Mouse (Mus musculus): ENCODE measurements around the gene Nectin1. TPM values are rescaled to one million over a fixed set of nuclear protein-coding genes. Genes with fewer than 3 reads are reported as not detected.

Gene Nectin1
- polyA plus RNA-seq, 1 experiment from 2014 or later: 4.7 TPM

DNA sequence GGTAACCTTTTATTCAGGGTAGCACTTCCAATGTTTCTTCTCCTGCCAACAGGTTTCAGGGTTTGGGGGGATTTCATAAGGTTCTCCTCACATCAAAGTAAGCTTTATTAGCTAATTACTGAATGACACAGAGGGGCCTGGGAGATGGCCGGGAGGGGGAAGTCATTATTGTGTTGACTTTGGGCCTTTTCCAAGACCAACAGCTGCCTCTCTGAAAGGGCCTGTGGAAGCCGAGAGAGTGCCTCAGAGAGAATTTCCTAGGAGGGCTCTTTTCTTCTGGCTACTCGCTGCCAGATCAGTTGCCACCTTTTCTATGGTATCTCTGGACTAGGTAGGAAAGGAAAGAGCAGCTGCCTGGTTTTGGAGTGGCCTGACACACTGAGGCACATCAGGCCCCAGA lies 6.5 kb upstream of the Nectin1 start:
- Histone ChIP-seq H3K4me1 (replicated peaks; ENCODE audit: control insufficient read depth, insufficient read depth, low read length) (no peaks in the 10 kb centered on the region; the same call in 1 of the 2 replicates), H3K27me3 (replicated peaks; ENCODE audit: control insufficient read depth, insufficient read depth, low read length) (no peaks in the 10 kb centered on the region), H3K9ac (ENCODE audit: low read depth, low read length) (peak overlapping the region; percentile 37; the same call in 1 of the 2 replicates), H3K4me3 (ENCODE audit: low read depth, low read length) (no peak overlapping the region), H3K9me3 (ENCODE audit: control insufficient read depth) (no peaks in the 10 kb centered on the region), H3K27ac (ENCODE audit: low read depth, low read length) (no peak overlapping the region), H3K36me3 (ENCODE audit: control insufficient read depth, insufficient read depth) (no peaks in the 10 kb centered on the region), H3K4me2 (replicated peaks; ENCODE audit: low read depth) (peak overlapping the region; percentile 46)
- TF ChIP-seq CTCF (IDR thresholded peaks at IDR 0.05; ENCODE audit: low read depth): no peak
- 8% methylated on average over 3 of the region's 3 CpGs for WGBS
- no peak for ATAC-seq

DNA sequence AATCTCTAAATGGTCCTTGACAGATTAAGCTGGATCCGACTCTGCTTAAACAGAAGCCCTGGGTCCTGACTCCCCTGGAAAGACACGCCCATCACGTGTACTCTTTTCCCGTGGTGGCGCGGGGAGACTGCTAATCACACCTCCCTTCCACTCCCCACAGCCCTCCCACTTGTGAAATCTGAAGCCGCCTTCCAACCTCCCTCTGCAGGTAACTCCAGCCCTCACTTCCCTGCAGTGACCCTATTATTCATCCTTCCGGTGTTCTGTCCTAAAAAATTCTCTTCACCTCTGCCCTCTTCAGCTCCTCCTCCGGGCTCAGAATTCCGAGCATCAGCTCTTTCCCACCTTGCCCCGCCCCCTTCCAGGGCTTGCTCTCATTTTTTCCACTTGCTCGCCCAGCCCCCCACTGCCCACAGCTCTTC lies 5.9 kb upstream of the Nectin1 start:
- Histone ChIP-seq H3K9ac (ENCODE audit: low read depth, low read length) (peak overlapping the region; percentile 37; the same call in 1 of the 2 replicates), H3K4me2 (replicated peaks; ENCODE audit: low read depth) (peak overlapping the region; percentile 46), H3K27me3 (replicated peaks; ENCODE audit: control insufficient read depth, insufficient read depth, low read length) (no peaks in the 10 kb centered on the region), H3K36me3 (ENCODE audit: control insufficient read depth, insufficient read depth) (no peaks in the 10 kb centered on the region), H3K4me1 (replicated peaks; ENCODE audit: control insufficient read depth, insufficient read depth, low read length) (no peaks in the 10 kb centered on the region; the same call in 1 of the 2 replicates), H3K27ac (ENCODE audit: low read depth, low read length) (no peak overlapping the region), H3K9me3 (ENCODE audit: control insufficient read depth) (no peaks in the 10 kb centered on the region), H3K4me3 (ENCODE audit: low read depth, low read length) (no peak overlapping the region)
- under 1% methylated on average over 12 of the region's 12 CpGs for WGBS
- no peak for TF ChIP-seq CTCF (IDR thresholded peaks at IDR 0.05; ENCODE audit: low read depth)
- ATAC-seq: 0 out of 2 replicates have a peak, but pooled peaks have one; percentile 19

DNA sequence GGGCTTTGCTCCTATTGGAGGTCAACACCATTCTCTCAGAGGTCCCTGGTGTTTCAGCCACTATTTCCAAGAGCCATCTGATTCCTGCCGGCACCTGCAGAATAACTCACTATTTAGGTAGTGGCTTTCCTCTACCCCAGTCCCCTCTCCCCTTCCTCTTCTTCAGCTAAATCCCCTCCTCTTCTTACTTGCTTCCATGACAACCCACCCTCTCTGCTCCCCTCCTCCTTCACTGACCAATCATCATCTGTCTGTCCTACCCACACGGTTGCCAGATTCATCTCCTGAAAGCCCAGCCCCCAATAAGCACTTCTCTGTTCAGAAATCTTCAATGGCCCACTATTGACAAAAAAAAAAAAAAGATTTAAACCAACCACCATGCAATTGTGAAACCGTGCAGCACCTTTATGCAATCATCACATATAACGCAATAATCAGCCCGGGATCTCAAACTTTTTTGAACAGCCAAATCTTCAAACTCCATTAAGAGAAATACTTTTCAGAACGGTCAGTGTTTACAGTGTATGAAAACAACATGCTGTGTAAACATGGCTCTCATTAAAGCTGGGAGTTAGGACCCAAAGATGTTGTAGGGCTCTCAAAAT lies 5.2 kb upstream of the Nectin1 start:
- Histone ChIP-seq H3K27ac (ENCODE audit: low read depth, low read length) (no peak overlapping the region), H3K9ac (ENCODE audit: low read depth, low read length) (no peak overlapping the region), H3K9me3 (ENCODE audit: control insufficient read depth) (no peaks in the 10 kb centered on the region), H3K36me3 (ENCODE audit: control insufficient read depth, insufficient read depth) (no peaks in the 10 kb centered on the region), H3K4me2 (replicated peaks; ENCODE audit: low read depth) (no peak overlapping the region), H3K4me3 (ENCODE audit: low read depth, low read length) (no peak overlapping the region), H3K4me1 (replicated peaks; ENCODE audit: control insufficient read depth, insufficient read depth, low read length) (no peaks in the 10 kb centered on the region; the same call in 1 of the 2 replicates), H3K27me3 (replicated peaks; ENCODE audit: control insufficient read depth, insufficient read depth, low read length) (no peaks in the 10 kb centered on the region)
- 40% methylated on average over 6 of the region's 6 CpGs for WGBS
- no peak for TF ChIP-seq CTCF (IDR thresholded peaks at IDR 0.05; ENCODE audit: low read depth)
- ATAC-seq: no peak

- TF ChIP-seq CTCF (IDR thresholded peaks at IDR 0.05; ENCODE audit: low read depth): no peak
- no peak overlapping the region for H3K4me2 ChIP-seq (replicated peaks; ENCODE audit: low read depth)
- 79% methylated on average over 2 of the region's 2 CpGs for WGBS
- H3K36me3 ChIP-seq (ENCODE audit: control insufficient read depth, insufficient read depth): no peaks in the 10 kb centered on the region
- no peak overlapping the region for H3K4me3 ChIP-seq (ENCODE audit: low read depth, low read length)
- no peaks in the 10 kb centered on the region for H3K27me3 ChIP-seq (replicated peaks; ENCODE audit: control insufficient read depth, insufficient read depth, low read length)
- peaks cover 5% of the 10 kb centered on the region; the same call in 1 of the 2 replicates for H3K4me1 ChIP-seq (replicated peaks; ENCODE audit: control insufficient read depth, insufficient read depth, low read length)
- H3K9ac ChIP-seq (ENCODE audit: low read depth, low read length): no peak overlapping the region
- H3K9me3 ChIP-seq (ENCODE audit: control insufficient read depth): no peaks in the 10 kb centered on the region
- no peak overlapping the region for H3K27ac ChIP-seq (ENCODE audit: low read depth, low read length)
- ATAC-seq: no peak
Measured at GRCm38 (mm10) chr9:43741277-43741676, 2.5 kb upstream of the Nectin1 start.

GRCm38 (mm10) chr9:43742066-43742465 lies 1.7 kb upstream of the Nectin1 start:
- H3K4me3 ChIP-seq (ENCODE audit: low read depth, low read length): no peak overlapping the region
- no peaks in the 10 kb centered on the region for H3K9me3 ChIP-seq (ENCODE audit: control insufficient read depth)
- H3K27ac ChIP-seq (ENCODE audit: low read depth, low read length): no peak overlapping the region
- no peaks in the 10 kb centered on the region for H3K27me3 ChIP-seq (replicated peaks; ENCODE audit: control insufficient read depth, insufficient read depth, low read length)
- peaks cover 5% of the 10 kb centered on the region; the same call in 1 of the 2 replicates for H3K4me1 ChIP-seq (replicated peaks; ENCODE audit: control insufficient read depth, insufficient read depth, low read length)
- no peak overlapping the region for H3K9ac ChIP-seq (ENCODE audit: low read depth, low read length)
- no peak overlapping the region for H3K4me2 ChIP-seq (replicated peaks; ENCODE audit: low read depth)
- ATAC-seq: no peak
- no peaks in the 10 kb centered on the region for H3K36me3 ChIP-seq (ENCODE audit: control insufficient read depth, insufficient read depth)
- 89% methylated on average over 4 of the region's 4 CpGs for WGBS
- TF ChIP-seq CTCF (IDR thresholded peaks at IDR 0.05; ENCODE audit: low read depth): no peak

DNA sequence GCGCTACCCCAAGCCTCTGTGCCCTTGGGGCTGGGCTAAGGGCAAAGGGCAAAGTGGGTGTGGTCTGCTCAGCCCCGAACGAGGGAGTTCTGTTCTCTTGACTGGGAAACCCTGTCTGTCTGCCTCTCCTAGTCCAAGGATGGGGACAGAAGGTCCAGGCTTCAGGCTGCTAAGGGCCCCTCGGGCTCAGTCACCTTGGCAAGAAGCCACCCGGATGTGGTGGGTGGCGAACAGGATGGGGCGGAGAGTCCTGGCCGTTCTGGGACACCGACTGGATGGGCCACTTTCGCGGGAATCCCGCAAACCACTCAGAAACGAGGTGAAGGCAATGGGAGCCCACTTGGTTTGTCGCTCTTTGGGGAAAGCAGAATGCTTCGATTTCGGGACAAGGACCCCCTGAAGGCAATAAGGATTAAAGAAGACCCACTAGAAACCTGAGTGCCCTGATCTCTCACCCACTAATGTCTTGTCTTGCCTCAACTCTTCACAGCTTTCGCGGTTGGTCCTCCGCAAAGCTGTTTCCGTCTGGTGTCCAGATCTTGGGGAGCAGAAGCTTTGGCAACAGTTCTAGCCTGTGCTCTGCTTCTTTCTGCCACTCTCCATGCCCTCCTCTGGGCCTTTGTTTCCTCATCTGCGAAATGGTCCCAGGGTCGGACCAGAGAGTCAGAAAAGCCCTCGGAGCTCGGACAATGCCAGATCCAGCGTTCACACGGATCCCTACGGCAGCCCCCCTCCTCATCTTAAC lies 710 bp upstream of the Nectin1 start:
- H3K4me1 ChIP-seq (replicated peaks; ENCODE audit: control insufficient read depth, insufficient read depth, low read length): peaks cover 5% of the 10 kb centered on the region; the same call in 1 of the 2 replicates
- TF ChIP-seq CTCF (IDR thresholded peaks at IDR 0.05; ENCODE audit: low read depth): no peak
- H3K4me3 ChIP-seq (ENCODE audit: low read depth, low read length): peak overlapping the region; percentile 70
- peak overlapping the region; percentile 83 for H3K9ac ChIP-seq (ENCODE audit: low read depth, low read length)
- H3K27me3 ChIP-seq (replicated peaks; ENCODE audit: control insufficient read depth, insufficient read depth, low read length): no peaks in the 10 kb centered on the region
- WGBS: 1% methylated on average over 27 of the region's 27 CpGs
- peak overlapping the region; percentile 94 for H3K27ac ChIP-seq (ENCODE audit: low read depth, low read length)
- peak overlapping the region; percentile 96 for H3K4me2 ChIP-seq (replicated peaks; ENCODE audit: low read depth)
- no peaks in the 10 kb centered on the region for H3K9me3 ChIP-seq (ENCODE audit: control insufficient read depth)
- H3K36me3 ChIP-seq (ENCODE audit: control insufficient read depth, insufficient read depth): no peaks in the 10 kb centered on the region
- peak; percentile 61 for ATAC-seq
